Mouse (Mus musculus): ENCODE data around the gene Dlgap4.

The Dlgap4 gene

DNA sequence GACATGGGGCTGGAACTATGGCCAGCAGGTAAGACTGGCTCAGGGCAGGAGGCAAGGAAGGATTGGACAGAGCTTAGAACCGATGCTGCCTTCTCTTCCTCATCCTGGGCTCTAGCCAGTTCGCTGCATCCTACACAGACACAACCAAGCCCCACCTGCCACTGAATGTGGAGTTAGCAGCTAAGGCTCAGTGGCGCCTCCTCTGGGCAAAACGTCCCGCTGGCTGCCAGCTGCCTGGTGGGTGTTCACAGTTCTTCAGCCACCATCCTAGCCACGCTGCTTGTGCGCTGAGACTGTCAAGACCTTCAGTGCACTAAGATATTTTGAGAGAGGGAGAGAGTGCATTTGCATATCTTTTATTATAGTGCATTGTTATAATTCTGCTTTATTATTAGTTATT is 45.2 kb downstream of the Dlgap4 start:
- no peak for DNase-seq (ENCODE audit: low read depth, low spot score)

DNA sequence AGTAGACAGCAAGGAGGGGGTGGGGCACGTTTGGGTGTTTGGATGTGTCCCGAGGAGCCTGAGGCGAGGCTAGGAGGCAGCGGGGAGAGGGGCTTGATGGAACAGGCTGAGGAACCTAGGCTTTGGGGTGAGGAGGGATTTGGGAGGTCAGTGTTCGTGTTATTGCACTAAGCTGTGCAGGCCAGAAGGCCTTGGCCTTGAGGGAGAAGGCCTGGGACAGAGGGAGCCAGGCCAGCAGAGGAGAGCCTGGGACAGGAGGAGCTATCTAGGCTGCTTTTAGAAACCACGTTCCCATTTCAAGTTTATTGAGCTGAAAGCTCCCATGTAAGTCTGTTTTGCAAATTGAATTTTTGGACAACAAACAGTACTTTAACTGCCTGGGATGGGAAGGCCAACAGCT is 46.5 kb downstream of the Dlgap4 start:
- no peak for DNase-seq (ENCODE audit: low read depth, low spot score)

DNA sequence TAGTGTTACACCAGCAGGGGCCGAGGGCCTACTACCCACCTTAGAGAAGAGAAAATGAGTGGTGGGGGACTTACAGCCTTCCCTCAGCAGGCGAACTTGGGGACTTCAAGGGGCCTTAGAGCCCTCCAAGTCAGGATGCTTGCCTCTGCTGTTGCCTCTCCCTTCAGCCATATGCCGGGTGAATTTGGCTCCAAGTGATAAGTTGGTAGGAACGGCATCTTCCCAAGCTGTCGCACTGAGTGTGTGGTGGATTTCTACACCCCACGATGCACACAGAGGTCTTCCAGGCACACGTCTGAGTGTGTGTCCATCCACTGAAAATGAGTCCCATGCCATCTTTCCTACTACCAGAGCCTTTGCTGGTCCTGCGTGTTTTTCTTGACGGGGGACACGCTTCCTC is 49.7 kb downstream of the Dlgap4 start:
- no peak for DNase-seq (ENCODE audit: low read depth, low spot score)

DNA sequence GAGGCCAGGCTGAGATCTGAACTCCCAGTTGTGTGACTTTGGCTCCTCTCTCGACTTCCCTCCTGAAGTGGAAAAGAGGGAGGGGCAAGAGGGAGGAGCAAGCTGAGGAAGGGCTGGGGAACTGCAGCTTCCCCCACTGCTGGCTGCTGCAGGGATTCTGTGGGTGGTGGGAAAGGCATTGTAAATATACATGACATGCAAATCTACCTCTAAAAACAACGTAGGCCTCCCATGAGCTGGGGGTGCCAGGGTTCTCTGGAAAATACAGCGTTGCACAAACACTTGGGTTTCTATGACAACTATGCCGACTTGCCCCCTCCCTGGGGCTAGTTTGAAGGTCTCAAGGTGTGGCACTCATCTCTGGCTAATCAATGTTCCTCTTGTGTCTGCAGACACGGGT is 50.9 kb downstream of the Dlgap4 start:
- DNase-seq (ENCODE audit: low read depth, low spot score) = no peak

DNA sequence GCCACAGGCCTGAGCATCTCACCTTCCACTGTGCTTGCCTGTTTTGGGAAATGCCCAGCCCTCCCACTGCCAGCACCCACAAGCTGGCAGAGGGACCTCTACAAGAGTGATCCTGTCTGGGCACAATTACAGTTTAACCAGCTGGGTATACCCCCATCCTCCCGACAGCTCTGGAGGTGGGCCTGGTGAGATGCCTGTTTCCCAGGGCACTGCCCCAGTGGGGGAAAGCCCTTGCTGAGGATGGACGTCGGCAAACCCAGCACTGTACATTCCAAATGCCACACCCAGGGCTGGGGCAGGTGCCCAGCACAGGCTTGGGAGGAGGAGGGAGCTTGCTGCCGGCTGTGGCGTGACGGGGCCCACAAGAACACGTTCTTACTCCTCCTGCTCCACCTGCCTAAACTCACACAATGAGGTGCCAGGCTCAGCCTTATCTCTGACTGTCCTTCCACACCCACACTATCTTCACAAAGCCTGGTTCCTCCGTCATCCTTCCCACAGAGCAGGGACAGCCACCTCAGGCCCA is 51.6 kb downstream of the Dlgap4 start:
- no peak for DNase-seq (ENCODE audit: low read depth, low spot score)

DNA sequence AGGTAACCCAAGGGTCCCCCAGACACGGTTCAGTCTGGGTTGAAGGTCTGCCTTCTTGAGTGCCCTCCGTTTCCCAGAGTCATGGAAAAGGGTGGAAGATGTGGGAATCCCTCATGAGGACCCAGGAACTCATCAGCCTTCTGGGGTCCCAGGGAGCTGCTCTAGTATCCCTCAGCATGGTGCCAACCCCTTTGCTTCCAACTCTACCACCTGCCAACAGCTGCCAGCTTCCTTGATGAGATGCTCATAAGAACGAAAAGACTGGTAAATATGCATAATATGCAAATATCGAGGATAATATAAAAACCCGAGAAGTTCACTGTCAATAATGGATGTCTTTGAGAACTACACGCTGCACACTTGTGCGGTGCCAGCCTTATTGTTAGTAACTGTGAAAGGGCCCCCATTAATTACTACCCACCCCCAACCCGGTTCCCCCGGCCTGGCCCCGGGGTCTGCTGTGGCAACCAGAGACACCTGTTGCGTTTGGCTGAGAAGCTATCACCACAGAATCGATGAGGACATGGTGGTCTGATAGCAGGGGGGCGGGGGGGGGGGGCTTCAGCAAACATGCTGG is 52.2 kb downstream of the Dlgap4 start:
- DNase-seq (ENCODE audit: low read depth, low spot score) = no peak

DNA sequence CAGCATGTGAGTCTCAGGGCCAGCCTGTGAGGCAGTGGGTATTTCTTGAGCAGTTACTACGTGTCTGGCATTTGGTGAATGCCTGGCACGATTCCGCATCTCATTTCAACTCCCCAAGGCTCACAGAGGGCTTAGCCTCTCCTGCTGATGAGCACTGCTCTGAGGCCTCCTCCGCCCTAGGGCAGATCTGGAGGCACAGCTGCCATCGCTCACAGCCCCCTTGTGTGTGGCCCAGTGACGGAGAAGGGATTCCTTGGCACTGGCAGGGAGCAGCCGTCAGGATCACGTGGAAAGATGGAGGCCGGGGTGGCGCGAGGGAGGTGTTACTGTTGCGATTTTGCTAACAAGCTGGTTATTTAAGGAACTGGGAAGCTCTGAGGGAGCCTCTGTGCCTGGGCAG is 52.7 kb downstream of the Dlgap4 start:
- DNase-seq (ENCODE audit: low read depth, low spot score) = no peak

DNA sequence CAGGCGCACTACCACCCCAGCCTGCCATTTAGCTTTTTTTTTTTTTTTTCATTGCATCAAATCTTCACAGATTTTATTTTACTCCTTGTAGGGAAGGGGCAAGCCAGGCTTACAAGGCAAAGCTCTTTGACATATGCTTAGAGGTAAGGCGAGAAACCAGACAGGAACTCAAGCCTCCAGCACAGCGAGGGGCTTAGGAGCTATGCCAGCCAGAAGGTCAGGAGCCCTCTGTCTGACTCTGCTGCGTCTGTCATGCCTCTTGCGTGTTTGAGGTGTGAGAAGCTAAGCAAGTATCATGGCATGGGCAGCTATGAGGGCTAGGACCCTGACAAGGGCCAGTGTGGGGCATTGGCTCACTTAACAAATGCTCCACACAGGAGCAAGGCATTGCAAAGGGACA is 53.8 kb downstream of the Dlgap4 start:
- no peak for DNase-seq (ENCODE audit: low read depth, low spot score)

DNA sequence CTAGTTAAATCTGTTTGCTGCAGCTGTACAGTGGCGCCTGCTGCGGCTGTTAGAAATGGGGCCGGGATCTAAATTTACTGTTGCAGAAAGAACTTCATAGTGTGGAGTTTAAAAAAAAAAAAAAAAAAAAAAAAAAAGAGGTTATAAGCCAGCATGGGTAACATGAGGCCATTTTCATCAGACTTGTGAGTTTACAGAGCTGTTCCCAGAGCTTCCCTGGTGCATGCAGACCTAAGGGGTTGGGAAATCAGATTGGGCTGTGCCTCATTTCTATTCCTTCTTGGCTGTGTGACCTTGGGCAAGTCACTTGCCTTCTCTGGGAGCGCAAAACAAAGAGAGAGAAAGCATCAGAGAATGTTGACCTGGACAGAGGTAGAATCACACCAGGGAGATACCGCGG is 55.1 kb downstream of the Dlgap4 start:
- DNase-seq (ENCODE audit: low read depth, low spot score) = no peak

DNA sequence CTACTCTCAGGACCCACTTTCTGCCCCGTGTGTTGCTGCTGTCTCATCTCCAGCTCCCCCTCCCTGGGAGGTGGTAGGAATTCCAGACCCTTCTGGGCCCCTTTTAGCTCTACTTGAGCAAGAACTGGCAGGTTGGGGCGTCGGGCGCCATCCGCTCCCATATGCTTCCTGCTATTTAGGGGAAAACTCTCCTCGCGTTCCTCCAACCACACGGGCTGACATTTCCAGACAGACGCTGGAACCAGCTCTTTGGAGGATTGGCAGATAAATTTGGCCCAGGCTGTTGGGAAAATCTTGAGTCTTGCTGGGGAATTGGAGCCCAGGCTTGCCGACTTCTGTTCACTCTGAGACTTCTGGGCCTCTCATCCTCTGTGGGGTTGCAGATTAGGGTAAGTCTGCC is 59.8 kb downstream of the Dlgap4 start:
- DNase-seq (ENCODE audit: low read depth, low spot score) = no peak

DNA sequence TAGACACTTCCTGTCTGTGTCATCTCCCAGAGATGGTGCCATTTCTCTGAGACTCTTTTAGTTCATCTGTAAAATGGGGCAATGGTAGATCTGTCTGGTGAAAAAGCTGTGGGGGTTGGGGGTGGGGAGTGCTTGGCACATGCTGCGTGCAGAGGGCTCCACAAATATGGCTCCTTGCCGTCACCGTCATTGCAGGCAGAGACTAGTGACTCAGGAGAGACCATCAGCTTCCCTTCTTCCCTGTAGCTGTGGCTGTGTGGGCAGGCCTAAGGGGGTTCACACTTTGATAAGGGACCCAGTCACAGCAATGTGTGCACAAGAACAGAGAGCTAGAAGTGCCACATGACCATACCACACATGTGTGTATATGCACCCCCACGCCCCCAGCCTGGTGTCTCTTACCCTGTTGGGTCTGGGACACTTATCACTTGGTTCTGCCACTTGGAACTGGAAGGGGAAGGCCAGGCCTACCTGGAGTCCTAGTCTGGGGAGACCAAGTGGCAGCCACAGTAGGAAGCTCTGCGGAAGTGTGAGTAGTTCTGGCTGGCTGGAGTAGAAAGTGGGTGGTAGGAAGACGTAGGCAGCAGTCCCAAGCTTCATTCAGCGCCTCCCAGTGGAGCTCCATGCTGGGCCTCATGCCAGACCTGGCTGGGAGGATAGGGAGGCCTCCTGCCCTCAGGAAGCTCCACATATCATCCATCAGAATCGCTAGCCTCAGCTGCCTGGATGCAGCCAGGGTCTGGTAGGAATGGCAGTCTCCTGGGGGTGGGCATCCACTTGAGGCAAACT is 60.6 kb downstream of the Dlgap4 start:
- DNase-seq (ENCODE audit: low read depth, low spot score) = no peak

DNA sequence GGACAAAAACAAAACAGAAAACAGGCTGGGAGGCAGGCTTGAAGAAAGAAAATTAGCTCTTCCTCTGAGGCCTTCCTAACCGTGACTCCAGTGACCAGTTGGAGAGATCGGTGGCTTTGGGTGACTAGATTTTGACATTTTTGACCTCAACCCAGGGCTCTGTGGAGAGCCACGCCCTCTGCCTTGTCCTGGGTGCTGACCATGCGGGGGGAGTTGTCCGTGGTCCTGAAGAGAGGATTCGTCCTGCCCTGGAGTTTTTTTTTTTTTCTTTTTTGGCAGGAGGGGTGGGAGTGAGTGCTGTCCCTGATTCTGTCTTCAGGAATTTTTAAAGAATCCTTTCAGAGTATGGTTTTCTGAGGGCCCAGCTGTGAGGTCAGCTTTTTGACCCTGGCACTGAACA is 63.4 kb downstream of the Dlgap4 start:
- peak; percentile 29 for DNase-seq (ENCODE audit: low read depth, low spot score)

DNA sequence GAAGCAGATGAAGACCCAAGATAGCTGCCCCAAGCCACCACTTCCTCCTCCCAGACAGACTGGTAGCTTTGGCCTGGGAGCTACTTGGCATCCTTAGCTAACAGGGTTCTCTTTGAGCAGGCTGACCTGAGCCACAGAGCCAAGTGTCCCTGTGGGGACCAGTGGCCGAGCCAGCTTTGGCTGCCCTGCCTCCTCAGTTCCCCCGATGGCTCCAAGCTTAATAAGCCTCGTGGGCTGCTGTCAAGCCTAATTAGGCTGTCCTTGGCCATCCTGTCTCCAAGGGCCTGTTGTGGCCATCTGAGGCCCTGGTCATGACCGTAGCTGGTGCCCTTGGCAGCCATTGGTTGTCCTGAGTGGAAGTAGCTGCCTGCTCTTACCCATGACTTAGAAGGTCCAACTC is 64.6 kb downstream of the Dlgap4 start:
- DNase-seq (ENCODE audit: low read depth, low spot score) = no peak

DNA sequence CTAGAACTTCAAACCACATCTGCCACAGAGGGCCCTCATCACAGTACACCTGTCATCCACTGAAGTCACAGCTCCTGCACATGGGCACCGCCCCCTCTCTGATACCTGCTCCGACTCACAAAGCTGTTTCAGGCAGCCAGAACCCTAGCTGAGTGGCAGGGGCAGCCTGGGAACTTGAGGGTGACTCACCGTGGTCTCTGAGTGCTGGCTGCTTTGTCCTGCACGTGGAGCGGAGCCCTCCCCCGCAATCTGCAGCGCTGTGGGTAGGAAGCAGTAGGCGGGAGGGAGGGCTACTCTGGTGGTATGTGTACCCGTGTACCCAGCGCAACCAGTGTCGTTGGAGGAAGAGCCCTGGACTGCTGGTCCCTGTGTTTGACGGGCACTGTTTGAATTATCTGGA is 69.5 kb downstream of the Dlgap4 start:
- no peak for DNase-seq (ENCODE audit: low read depth, low spot score)

DNA sequence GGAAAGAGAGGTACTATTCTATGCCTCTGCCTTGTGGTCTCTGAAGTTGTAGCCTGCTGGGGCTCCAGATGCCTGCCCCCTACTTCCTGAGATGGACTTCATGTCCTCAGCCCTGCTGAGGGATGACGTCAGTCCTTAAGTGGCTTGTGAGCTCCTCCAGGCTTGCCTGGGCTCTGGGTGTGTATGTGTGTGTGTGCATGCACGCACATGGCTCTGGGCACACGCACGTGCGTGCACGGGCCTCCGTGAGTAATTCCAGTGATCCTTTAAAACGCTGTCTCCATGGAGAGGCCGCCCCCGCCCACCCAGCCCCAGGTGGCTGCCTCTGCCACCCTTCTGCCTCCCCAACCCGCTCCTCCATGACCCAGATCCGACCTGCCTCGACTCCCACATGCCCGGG is 72.5 kb downstream of the Dlgap4 start:
- no peak for DNase-seq (ENCODE audit: low read depth, low spot score)

DNA sequence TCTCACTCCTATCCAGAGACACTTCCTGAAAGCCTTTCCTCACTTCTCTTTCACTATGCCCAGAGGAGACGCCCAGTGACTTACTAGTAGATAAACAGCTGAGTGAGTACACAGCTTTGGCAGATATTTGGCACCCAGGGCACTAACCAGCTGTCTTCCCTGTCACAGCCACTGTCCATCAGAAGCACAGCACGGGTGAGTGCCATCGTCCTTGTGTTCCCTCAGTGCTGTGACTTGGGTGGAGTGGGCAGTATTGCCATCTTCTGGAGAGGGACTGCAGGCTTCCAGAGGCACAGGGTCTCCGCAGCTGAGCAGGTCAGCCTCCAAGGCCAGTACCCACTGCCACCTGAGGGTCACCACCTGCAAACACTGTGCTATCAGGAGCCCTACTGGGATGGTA is 73.2 kb downstream of the Dlgap4 start:
- DNase-seq (ENCODE audit: low read depth, low spot score) = no peak

DNA sequence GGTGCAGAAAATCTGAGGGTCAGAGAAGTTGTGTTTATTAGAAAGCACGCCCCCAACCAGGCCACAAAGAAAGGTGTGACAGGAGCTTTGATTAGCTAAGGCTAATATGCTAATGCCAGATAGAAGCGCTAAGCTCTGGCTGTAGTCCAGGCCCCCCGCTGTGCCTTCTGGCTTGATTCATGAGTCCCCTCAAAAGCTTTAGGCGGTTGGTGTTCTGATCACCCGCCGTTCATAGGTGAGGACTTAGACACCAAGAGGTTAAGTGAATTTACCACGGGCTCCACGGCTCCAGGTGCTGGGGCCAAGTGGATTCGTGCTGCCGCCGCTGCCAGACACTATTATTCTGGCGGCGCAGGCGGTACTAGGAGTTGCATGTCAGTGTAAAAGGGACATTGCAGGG is 75.1 kb downstream of the Dlgap4 start:
- peak; percentile 11 for DNase-seq (ENCODE audit: low read depth, low spot score)

DNA sequence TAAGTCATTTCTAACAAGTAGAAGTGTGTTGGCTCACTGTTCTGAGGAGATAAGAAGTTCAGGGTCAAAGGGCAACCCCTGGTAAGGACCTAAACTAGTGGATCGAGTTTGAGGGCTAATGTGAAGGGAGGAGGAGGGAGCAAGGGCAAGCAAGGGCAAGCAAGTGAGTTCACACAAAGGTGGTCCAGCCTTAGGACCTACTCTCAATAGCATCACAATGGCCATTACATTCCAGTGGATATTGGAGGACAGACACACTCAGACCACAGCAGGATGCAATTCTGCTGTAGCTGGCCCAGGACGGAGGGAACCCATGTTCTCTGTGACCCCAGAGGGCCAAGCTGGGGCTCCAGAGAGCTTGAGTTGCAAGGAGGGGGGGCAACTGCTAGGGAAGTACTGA is 77.3 kb downstream of the Dlgap4 start:
- no peak for DNase-seq (ENCODE audit: low read depth, low spot score)

DNA sequence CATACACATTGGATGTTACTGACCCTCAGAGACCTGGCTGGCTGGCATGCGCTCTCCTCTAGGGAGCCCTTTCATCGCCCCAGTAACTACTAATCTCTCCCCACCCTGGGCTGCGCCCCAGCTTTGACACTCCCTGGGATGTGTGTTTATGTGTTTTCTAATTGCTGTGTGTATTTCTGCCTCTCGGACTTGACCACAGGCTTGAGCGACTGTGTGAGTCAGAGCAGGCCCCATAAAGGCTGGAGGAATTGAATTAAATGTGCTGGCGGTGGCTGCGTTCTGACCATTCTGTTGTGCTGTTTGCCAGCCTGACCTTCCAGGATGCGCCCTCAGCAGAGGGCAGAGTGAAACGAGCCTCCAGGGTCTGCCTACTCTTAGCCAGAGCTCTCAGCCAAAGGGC is 78.2 kb downstream of the Dlgap4 start:
- no peak for DNase-seq (ENCODE audit: low read depth, low spot score)

DNA sequence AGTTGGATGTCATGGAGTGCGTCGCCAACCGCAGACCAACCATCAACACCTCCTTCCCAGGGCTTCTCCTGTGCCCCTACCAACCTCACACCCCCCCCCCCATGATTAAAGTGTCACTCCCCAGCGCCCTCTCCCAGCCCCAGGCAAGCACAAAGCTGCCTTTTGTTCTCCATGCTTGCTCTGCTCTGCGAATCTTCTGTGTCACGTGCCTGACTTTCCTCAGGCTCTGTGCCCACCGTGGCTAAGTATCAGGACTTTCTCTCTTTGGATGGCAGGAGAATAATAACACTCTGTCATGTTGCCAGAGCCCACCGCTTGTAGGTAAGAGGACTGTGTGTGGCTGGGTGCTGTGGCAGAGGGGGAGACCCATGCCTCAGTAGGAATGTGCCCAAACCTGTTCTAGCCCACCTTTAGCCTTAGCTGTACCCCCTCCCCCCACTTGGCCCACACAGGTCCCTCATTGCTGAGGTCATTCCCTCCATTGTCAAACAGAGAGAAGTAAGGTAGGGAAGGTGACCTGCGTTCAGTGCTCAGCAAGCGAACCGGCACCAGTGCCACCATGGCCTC is 79.8 kb downstream of the Dlgap4 start:
- no peak for DNase-seq (ENCODE audit: low read depth, low spot score)

DNA sequence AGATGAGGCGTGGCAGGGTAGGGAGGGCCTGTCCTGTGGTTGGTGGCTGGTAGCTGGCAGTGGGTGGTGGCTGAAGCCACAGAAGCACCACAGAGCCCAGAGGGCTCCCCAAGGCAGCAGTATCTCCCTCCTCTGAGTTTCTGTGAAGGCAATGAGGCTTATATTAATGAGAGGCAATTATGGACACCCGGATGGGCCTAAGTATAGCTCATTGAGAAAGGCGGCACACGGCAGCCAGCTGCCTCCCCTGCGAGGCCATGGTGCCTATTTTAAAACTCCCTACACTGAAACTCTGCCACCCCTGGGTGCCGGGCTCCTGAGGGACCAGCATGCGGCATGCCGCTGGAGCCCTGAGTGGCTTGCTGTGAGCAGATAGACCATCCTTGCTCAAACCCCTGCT is 83.8 kb downstream of the Dlgap4 start:
- DNase-seq (ENCODE audit: low read depth, low spot score) = no peak

DNA sequence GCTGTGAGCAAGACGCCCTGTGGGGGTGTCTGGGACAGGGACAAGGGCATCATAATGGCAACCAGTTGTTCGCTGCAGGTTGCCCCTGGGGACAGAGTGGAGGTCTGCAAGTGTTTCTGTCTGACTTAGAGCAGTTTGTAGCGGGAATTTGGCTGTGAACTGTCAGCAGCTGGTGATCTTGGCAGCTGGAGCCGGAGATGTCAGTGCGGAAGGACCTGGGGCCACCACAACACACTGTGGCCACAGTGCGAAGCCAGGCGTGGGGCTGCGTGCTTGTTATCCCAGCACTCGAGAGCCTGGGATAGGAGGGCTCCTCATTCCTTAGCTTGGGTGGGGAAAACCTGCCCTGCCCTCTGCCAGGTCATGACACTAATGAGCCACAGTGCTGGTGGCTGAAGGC is 84.7 kb downstream of the Dlgap4 start:
- no peak for DNase-seq (ENCODE audit: low read depth, low spot score)

DNA sequence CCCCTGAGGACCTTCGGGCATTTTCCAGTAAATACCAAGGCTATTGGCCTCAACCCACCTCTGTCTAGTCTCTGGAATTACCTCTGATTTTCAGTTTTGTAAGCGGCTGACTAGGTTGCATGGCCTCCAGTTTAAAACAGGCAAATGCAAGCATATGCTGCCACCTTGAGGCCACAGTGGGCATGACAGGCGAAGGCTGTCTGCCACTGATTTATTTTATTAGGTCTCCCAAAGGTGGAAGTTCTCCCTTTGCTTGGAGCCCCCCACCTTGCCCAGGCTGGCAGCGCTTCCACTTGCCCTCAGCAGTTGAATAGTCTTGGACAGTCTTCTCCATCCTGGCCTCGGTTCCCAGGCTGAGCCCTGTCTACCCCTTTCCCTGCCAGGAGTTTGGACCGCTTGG is 92.0 kb downstream of the Dlgap4 start:
- peak; percentile 72 for DNase-seq (ENCODE audit: low read depth, low spot score)

All from embryo, embryonic 11.5 days (tissue).